Mouse (Mus musculus) mouse embryonic stem cell (cell line): ENCODE data around the gene Rsl1.
"Not testable (repeated sequence)": the region's sequence is repeated elsewhere in the genome, so short reads cannot be mapped to it uniquely, and the experiment has no call there.

Experiments
- in situ Hi-C, 2 experiments: fragments of 300-500 bp; cut with MboI; formaldehyde crosslinking; loops; 1 replicate in 1 of 2; 3 replicates in 1 of 2; pipeline ENCODE4 v1.14.3; 2019 to 2020; ENCODE audit warnings: low sequenced_read_pairs in 2 of 2, low pct_unique_long_range_greater_than_20kb in 1 of 2, mixed read lengths in 1 of 2; ENCODE audit not compliant: unreplicated experiment in 1 of 2

The Rsl1 gene

GRCm38 (mm10) chr13:67172991-67173722 is at the start of gene Rsl1:
Gene Rsl1, plus strand, starts transcription at chr13:67173182.
- in situ Hi-C loops, result not testable (repeated sequence)

GRCm38 (mm10) chr13:67124460-67124859 is 48.5 kb upstream of the Rsl1 start:
- in situ Hi-C loops, result no loop called here

DNA sequence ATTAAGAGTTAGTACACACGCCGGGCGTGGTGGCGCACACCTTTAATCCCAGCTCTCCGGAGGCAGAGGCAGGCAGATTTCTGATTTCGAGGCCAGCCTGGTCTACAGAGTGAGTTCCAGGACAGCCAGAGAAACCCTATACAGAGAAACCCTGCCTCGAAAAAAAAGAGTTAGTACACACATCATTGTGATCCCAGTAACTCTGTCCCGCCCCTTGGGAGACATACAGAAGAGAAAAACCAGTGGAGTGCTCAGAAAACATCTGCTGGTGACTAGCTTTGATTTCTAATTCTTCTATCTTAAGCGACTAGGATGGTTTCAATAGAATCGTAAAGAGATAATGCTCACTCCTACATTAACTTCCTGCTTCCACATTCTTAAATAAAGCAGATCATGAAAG is 45.5 kb upstream of the Rsl1 start:
- in situ Hi-C loops, result loop anchor here in 1 of 2 experiments (5.0 kb wide), 1 partner anchor 180 kb away; the partner anchor contains the start of gene Zfp457

- in situ Hi-C loops, result loop anchor here in 1 of 2 experiments (5.0 kb wide), 1 partner anchor 179 kb away; the partner anchor contains the start of gene Zfp457
These were observed 44.8 kb upstream of the Rsl1 start for GRCm38 (mm10) chr13:67128038-67128721.

- in situ Hi-C loops, result loop anchor here in 1 of 2 experiments (10.0 kb wide), 1 partner anchor 209 kb away; the partner anchor contains the start of genes Gm28041 and Zfp456
These were observed 6.9 kb upstream of the Rsl1 start for GRCm38 (mm10) chr13:67166122-67166521.

- in situ Hi-C loops, result no loop called here
These were observed 707 bp downstream of the Rsl1 start for GRCm38 (mm10) chr13:67173723-67174055.

DNA sequence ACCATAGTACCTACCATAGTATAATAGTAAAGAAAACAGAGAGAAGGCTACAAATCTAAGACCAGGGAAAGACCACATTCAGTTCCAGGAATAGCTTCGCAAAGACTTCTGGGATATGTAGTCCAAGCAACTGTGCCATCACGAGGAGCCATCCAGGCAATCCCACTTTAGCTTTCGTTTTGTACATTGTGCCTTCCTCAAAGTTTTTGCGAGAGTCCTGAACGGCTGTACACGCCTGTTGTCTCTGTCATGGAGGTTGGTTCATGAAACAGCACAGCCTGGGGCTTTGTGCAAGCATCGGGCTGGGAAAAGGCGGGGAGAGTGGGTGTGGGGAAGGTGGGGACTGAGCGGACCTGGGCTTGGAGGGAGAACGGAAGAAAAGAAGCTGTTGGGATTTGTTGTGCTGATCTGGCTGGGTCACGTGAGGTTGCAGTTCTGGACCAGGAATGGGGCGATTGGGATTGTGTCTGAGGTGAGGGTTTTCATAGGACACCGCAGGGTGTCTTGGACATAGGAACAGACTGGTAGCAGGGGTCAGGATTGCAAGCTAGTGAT is 21.4 kb downstream of the Rsl1 start, which contains the start of gene Zfp455:
TSS of gene Zfp455 (plus strand) at position 167 of the 555 bp plus-strand sequence.
- in situ Hi-C loops, result no loop called here

- in situ Hi-C loops, result no loop called here
These were observed 28.7 kb downstream of the Rsl1 start for GRCm38 (mm10) chr13:67201656-67202055.

DNA sequence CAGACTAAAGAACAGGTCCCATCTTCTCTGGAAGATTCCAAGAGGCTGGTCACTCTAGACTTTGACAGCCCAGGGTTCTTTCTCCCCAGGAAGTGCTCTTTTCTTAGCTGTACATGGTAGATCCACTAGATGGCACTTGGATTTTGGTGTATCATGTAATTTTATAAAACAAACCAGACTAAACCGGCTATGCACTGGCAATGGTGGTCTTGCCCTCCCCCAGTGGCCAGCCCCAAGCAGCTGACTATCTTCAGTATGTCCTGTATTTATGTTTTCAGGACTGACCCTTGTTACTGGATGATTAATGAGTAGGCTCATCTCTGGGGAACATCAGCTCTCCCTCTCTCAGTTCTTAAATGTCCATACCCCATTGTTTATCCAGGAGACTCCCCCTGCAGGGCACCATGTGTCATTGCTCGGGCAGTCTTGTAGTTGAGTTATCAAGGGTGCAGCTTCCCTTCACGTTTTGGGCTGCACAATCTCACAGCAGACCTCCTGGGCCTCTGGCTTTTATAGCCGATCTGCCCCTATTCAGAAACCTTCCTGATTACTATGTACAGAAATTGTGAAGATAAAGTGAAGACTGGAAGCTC is 41.1 kb downstream of the Rsl1 start:
- in situ Hi-C loops, result no loop called here
